Mouse (Mus musculus) cerebellum, postnatal 36 days (tissue): ENCODE measurements around the gene Prelid1.

Experiments used
- DNase-seq, 2 experiments: peaks; one replicate each; pipeline ENCODE4 v3.0.0; 2021 to 2022; ENCODE audit warnings: mixed read lengths in 2 of 2

The Prelid1 gene

DNA sequence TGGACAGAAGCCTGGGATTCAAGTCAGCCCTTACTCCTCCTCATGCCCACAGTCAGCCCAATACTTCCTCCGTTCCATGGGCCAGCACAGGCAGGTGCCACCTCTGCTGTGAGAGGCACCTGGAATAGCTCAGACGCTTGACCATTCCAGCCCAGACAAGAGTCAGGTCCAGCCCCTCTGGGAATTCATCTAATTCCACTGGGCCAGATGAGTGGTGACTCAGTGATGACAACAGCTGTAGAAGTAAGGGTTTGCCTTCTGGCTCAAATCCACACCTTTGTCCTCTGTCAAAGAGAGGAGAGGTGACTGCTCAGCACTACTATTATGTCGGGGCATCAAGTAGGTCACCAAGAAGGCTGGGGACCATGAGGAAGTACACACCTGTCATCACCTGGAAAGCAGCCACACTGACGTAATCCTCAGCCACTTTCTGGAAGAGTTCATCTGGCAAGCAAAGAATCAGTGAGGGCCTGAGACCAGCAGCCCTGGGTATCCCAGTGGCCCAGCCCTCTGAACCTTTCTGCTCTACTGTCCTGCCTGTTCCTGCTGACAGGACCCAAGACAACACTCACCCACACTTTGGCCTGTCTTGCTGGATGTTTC lies at the start of gene Prelid1:
Gene Prelid1, plus strand, starts transcription at position 570 of the 603 bp plus-strand sequence.
- DNase-seq: peak; percentile 47 to 49

DNA sequence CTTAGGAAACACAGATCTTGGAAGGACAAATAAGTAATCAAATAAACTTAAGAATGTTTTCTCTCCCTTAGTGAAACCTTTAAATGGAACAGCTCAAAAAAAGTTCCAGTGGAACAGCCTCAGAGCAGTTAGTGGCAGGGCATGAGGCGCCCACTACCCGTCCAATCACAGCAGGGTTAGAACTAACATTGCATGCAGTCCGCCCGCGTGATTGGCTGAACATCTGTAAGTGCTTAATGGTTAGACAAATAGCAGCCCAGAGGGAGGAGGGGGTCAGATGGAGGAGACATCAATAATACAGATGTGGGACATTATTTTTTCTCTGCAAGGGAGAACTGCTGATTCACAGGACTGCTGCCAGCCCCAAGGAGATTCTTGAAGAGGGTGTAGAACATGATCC lies 43.1 kb upstream of the Prelid1 start:
- DNase-seq: no peak

DNA sequence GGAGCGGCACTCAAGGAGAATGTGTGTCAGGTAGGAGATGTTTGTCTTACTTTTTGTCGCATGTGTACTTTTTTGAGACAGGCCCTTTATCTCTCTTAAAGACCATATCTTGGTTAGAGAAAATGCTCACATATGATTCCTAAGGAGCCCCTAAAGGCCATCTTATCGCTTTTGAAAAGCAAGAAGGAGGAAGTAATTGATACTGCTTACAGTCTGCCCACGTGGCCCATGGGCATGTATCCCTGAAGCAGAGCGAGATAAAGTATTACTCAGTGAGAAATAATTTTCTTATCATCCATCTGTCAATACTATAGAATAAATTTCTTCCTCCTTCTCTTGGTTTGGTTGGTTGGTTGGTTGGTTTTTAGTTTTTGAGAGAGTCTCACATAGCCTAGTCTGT lies 42.7 kb upstream of the Prelid1 start:
- no peak for DNase-seq

DNA sequence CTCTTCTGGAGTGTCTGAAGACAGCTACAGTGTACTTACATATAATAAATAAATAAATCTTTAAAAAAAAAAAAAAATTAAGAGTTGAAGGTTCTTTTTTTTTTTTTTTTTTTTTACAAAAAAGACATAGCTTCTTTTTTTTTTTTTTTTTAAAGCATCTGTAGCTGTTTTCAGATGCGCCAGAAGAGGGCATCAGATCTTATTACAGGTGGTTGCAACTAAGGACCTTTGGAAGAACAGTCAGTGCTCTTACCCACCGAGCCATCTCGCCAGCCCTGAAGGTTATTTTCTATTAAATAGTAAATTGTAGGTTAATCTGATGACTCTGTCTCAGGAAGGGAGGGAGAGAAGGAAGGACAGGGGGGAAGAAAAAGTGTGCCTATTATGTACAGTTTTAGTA lies 31.4 kb upstream of the Prelid1 start:
- no peak for DNase-seq

DNA sequence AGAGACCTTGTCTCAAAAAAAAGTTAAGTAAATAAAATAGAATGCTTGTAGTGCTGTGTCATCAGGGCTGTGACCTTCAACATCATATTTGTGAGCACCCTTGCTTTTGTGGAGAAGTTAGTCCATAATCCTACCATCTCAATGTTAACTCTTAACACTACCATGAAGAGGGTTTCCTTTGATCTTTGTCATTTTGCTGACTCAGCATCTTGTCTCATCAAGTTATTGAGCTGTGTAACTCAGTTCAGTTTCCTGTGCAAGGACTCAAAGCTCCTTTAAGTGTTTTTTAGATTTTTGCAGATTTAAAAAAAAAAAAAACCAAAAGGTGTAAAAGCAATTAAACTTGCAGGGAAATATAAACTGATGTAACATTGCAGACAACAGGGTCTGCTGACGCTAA lies 23.5 kb upstream of the Prelid1 start:
- DNase-seq: no peak

DNA sequence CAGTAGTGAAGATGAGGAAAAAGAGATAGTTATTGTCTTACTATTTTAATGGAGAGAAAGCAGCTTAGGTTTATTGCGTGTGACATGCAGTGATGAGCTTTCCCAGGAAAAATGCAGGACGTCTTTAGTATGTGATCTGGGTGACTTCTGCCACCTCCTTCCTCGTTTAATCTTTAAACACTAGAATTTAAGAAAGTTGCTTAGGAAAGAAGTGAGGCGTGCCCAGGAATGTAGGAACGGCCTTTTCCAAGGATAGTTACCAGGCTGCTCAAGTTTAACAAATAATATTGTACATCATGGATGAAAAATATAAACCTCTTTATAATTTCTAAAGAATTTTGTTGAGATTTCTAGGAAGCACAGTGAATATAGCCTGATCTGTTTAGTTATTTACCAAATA lies 19.4 kb upstream of the Prelid1 start:
- DNase-seq: no peak

DNA sequence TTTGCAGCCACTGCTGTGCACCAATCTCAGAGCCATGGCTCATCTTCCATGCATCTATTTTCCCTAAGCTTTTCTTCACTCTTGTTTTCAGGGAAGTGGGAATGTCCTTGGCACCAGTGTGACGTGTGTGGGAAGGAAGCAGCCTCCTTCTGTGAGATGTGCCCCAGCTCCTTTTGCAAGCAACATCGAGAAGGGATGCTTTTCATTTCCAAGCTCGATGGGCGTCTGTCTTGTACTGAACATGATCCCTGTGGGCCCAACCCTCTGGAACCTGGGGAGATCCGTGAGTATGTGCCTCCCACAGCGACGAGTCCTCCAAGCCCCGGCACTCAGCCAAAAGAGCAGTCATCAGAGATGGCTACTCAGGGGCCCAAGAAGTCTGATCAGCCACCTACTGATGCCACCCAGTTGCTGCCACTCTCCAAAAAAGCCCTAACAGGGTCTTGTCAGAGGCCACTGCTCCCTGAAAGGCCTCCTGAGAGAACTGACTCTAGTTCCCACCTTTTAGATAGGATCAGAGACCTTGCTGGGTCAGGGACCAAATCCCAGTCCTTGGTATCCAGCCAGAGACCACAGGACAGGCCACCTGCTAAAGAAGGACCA lies 8.2 kb upstream of the Prelid1 start:
- DNase-seq: no peak

DNA sequence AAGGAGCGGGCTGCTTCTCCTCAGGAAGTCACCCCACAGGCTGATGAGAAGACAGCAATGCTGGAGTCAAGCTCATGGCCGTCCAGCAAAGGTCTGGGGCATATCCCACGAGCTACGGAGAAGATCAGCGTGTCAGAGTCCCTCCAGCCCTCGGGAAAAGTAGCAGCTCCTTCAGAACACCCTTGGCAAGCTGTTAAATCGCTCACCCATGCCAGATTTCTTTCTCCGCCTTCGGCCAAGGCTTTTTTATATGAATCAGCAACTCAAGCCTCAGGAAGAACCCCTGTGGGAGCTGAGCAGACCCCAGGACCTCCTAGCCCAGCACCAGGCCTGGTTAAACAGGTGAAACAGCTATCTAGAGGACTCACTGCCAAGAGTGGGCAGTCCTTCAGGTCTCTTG lies 7.2 kb upstream of the Prelid1 start:
- no peak for DNase-seq

DNA sequence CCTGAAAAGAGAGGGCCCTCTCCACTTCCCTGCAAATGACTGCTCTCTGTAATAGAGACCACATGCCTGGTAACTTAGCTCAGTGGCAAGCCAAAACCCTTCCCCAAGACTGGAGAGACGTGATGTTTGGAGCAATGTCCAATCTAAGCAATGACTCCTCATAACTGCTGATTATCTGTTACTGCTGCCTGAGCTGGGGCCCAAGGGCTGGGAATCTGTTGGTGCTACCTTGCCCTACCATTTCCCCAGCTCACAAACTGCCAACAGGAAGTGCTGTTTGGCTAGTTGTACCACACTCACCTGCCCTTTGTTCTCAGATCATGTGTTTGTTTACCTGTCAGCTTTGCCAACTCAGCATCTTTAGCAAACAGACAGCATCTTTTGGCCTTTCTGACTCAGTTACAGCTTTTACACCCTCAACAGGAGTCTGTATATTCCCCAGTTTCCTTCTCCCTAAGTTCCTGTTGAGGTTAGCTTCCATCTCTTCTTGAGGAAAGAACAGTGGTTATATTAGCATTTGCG lies 5.3 kb upstream of the Prelid1 start:
- DNase-seq: no peak

DNA sequence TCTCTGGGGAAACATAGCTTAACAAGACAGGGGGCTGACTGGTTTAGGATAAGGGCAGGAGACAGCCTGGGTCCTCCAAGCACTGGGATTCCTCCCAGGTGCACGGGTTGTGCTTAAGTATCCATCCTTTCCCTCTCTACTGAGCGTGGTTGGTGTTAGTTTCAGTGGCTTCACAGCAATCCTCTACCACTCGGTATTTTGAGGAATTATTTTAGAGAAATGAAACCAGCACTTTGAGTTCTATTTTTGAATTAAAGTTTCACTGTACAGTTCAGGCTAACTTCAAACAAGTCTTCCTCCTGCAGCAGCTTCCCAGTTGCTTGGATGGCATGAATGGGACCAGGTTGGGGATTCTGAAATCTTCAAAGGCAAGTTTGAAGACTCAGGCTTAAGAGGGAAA lies 1.9 kb upstream of the Prelid1 start:
- DNase-seq: no peak

DNA sequence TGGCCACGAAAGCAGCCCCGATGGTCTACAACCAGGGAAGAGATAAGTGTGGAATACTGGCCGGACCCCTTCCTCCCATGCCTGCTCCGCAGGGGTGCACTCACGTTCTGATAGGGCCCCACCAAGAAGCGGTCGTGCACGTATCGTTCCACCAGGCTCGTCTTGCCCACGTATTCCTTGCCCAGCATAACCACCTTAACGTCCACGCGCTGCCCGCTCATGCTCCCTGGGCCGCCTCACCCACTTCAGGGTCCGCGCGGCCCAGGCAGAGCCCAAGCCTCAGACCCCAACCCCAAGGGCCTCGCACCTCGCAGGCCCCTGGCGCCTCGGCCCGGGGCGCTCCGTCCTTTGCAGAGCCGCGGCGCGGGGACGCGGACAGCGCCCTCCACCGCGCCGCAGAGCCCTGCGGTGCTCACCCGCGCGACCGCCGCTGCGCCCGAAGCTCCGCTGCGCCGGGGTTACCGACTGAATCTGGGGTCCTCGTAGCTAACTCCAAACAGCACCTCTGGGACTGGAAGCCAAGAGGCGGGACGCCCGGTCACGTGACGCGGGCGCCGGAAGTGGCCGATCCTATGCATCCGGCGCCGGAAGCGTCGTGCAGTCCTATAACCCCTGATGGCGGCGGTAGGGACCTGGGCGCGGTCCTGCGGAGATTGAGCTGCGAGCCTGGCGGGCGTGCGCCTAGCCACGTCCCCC lies 1.3 kb downstream of the Prelid1 start, which contains the start of gene Rab24:
Gene Rab24, minus strand, starts transcription at position 513 of the 696 bp plus-strand sequence.
- peak; percentile 87 to 90 for DNase-seq

DNA sequence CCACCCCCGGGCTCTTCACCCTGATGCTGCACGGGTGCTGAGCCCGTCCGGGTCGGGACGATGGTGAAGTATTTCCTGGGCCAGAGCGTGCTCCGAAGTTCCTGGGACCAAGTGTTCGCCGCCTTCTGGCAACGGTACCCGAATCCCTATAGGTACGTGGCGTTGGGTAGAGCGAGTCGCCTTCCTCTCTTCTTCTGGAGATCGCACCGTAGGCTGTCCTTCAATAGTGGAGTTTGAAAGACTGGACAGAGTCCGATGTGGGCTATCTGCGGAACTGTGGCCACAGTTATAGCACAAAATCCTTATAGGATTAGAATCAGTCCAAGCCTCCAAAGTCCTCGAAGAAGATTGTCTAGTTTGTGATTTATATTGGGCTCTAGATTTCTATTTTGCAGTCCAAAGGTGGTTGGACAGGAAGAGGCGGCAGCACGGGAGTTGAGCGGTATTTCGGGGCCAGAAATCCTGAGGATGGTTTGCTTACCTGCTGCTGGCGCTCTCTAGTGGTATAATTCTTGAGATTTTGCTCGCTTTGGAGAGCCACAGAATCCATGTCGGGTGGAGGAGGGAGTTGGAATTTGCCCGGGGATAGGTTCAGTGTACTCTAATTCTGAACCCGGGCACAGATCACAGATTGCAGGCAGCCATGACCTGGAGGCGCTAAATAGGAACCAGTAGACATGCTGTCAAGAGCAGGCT lies 2.0 kb downstream of the Prelid1 start:
- peak; percentile 38 to 53 for DNase-seq

DNA sequence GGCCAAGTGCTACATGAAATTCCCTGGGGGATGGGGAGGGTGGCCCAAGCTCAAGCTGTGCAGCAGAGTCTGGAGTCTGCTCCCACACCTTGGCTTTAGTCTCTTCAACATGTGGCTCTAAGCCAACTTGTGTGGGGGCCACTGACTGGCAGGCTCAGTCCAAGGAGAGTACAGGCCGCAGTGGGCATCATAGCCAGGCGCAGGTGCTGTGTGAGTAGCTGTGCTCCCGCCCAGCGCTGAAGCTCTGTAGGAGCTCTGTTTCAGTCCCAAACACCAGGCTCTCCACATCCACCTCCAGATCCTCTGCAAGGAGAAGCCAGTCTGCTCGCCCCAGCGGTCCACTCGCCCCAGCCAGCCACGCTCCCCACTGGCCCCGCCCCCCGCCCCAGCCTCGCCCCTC lies 5.3 kb downstream of the Prelid1 start:
- DNase-seq: no peak

DNA sequence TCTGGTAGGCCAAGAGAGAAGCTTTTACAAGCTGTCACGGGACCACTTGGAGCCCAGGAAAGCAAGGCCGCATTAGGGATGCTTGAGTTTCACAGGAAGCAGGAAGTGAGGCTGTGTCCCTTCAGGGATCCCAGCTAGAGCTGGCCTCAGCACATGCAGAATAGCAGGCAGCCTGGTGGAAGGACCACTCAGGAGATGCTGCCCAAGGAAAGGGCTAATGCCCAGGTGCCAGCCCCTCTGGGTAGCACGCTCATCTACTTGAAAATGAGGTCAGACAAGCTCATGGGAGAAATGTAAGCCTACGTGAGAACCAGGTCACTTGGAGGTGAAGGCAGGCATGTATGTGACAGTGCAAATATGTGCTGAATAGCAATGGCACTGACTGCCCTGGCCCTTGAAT lies 6.9 kb downstream of the Prelid1 start:
- no peak for DNase-seq

DNA sequence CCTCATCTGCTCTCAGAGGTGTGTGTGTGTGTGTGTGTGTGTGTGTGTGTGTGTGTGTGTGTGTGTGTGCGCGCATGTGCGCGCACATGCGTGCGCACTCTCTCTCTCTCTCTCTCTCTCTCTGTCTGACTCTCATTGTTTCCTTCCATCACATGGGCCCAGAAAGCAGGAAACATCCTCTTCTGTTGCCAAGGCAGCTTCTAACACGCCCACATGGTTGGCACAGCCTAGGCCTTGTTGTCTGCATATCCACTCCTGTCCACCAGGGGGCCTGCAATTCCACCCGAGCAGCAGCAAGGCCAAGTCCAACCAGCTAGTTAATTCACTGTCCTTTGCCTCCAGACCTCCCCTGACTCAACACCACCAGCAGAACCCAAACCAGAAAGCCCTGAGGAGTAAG lies 7.3 kb downstream of the Prelid1 start:
- peak; percentile 85 to 87 for DNase-seq

DNA sequence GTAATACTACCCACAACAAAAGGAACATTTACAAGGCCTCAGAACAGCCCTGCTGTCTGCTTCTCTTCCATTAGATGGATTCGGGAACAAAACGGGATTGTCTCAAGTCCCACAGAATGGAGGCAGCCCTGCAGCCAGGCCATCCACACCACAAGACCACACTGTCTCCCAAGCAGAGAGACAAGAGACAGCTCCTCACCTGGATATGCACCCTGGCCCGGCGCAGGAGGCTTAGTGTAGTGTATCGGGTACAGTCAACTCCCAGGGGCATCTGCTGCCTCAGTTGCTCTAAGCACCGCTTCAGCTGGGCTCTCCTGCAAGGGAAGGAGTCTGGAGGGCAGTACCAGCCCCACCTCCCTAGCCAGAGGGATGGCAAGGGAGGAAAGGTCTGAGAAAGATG lies 7.9 kb downstream of the Prelid1 start:
- DNase-seq: no peak

DNA sequence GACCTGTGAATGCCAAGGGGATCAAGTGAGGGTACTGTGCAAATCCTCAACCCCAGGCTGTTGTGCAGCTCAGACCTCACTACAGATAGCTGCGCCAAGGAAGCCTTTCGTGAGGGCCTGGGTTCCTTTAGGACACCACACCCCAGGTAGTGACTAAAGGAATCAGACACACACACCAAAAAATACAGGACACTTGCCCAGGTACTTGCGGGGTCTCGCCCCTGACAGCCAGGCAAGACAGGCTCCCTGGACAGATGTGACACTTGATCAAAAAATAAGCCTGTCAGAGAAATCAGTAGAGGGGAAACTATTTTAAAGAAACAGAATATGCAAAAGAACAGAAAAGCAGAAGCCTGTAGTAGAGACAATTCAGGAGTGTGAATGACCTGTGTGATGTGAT lies 8.3 kb downstream of the Prelid1 start:
- no peak for DNase-seq

DNA sequence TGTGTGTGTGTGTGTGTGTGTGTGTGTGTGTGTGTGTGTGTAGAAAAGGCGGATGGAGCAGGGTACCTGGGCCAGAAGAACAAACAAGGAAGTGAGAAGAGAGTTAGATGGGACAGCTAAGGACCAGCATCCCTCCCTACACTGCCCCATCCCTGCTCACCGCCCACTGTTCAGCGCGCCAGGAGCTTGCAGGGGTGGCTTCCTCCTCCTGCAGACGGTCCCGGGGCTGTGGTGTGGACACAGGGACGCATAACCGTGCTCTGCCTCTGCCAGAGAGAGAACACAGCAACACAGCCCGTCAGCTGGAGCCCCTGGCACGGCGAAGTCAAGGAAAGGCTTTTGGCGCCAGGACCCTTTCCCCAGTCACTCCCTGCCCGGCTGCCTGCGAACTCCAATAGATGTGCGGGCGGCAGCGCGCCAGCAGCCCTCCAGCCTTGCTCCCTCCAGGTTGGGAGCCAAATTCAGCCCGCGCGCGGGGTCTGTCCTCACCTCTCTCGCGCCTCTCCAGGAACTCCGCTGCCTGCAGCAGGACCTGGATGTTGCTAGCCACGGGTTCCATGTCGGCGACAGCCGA lies 8.9 kb downstream of the Prelid1 start:
- peak in 1 of 2 experiments; percentile 24 for DNase-seq

DNA sequence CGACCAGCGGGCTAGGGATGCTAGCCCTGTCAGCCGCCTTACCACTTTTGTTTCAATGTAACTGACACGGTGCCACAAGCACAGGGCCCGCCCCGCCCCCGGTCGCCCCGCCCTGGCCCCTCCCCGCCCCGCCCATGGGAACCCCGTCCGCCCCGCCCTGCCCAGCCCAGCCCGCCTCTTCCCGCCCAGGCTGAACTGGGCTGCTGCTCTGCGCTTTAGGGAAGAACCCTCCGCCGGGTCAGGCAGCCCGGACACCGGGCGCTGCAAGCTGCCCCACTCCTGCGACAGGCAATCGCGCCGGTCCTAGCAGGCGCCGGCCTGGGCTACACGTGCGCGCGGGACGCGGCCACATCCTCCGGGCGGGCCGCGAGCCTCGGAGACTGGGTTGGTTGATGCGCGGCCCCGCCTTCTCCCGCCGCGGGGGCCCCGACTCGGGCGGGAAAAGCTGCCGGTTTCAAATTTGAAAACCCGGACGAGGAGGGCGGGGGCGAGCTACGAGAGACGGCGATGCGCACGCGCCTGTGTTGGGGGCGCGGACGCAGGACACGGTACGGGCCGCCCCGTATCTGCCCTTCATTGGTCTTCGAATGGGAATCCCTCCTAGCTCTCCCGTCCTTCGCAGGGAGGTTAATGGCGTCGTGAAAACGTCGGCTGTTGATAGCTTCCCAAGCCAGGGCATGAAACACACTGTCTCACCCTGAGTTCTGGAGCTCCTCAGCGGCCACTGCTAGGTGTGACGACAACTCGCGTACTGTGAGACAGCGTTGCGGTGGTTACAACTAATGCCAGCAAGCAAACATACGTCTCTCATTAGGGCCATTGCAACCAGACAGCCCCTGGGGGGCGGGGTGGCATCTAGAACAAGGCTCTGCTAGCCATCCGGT lies 9.6 kb downstream of the Prelid1 start, which contains the start of gene Mxd3:
Gene Mxd3, minus strand, starts transcription at position 141 of the 884 bp plus-strand sequence.
- DNase-seq: peak; percentile 63 to 65

DNA sequence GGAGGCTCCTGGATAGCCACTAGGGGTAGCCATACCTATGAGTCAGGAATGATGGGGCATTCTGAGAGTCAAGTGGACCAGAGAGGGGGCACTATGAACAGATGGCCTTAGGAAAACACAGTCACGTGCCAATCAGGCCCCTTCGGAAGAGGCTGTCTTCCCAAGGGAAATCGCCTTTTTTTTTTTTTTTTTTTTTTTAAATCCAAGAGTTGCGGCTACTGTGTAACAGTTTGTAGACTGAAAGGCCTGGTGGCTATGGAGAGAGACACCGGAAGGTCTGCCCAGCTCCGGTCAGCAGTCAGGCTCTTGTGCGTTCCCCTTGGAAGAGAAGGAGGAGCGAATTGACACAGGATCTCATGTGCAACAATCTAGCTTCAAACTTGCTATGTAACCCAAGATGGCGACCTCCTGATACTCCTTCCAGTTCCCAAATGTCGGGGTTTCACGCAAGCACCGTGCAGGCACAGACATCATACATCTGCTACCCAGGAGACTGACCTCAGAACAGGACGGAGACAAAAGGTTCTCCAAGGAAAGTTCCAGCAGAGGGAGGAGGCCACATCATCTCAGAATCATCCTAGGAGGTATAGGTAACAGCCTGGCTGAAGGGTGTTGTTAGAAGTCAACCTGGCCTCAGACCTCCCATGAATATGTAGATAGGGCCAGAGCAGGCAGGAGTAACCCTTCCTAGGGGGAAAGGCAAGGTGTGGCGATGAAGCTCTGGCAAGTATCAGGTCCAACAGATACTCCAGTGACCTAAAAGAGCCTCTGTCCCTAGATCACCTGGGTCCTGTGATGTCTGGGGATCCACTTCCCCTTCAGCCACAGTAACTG lies 10.5 kb downstream of the Prelid1 start:
- DNase-seq: no peak

DNA sequence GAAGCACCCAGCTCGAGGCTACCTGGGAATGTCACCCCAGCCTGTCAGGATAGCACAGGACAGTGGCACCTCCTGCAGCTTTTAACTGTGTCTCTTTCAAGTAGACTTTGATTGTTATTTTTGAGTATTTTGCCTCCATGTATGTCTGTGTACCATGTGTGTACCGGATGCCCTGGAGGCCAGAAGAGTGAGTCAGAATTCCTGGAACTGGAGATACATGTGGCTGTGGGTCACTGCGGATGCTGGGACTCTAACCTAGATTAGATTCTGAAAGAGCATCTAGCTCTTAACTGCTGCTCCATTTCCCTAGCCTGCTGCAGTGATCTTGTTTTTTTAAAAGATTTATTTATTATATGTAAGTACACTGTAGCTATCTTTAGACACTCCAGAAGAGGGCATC lies 12.0 kb downstream of the Prelid1 start:
- no peak for DNase-seq
